Mouse (Mus musculus): ENCODE measurements around the gene Zfp143.

Gene Zfp143

GRCm38 (mm10) chr7:110143863-110144262, 82.8 kb downstream of the Zfp143 start:
- no peak for DNase-seq

All from cerebellum, adult 11 months (tissue).